Mouse (Mus musculus) layer of hippocampus, adult 9-10 months (tissue): Measurements from ENCODE around the gene Dnhd1.
"Not testable (repeated sequence)": the region's sequence is repeated elsewhere in the genome, so short reads cannot be mapped to it uniquely, and the experiment has no call there.

Experiments used
- DNase-seq: peaks from one replicate; pipeline ENCODE4 v3.0.0; 2022; ENCODE audit warnings: low spot score

The Dnhd1 gene

DNA sequence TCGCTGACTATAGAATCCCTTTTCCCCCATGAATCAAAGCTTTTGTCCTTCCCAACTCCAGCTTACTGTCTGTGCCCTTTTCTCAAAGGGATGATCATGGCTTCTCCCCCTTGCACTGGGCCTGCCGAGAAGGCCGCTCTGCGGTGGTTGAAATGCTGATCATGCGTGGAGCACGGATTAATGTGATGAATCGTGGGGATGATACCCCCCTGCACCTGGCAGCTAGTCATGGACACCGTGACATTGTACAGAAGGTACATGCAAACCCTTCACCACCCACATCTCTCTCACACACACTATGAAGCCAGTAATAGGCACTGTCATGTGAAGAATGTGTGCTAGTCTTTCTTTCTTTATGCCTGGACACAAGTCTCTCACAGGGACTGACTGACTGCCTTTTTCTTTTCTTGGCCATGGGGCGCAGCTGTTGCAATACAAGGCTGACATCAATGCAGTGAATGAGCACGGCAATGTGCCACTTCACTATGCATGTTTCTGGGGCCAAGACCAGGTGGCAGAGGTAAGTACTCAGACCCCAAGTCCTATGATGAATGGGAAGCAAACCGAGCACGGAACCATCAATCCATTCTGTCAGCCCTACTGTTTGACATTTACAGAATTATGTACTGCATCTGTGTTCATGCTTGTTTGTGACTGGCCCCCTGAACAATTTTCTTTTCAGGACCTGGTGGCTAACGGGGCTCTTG is 89.6 kb downstream of the Dnhd1 start:
- no peak for DNase-seq

- DNase-seq, result no peak
Observed at GRCm38 (mm10) chr7:105740851-105741250, 90.2 kb downstream of the Dnhd1 start.

DNA sequence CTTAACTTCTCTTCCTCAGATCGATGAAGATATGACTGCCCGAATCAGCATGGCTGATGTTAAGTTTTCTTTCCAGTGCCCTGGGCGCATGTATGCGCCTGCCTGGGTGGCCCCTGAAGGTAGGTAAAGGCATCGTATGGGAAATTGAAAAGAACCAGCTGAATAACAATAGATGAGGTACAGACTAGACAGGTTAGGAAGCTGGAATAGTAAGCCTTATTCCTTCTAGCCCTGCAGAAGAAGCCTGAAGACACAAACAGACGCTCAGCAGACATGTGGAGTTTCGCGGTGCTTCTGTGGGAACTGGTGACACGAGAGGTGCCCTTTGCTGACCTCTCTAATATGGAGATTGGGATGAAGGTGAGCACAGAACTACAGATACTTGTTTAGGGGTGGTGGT is 91.4 kb downstream of the Dnhd1 start:
- DNase-seq, result no peak

- DNase-seq, result not testable (repeated sequence)
Observed at GRCm38 (mm10) chr7:105742539-105743215, 92.0 kb downstream of the Dnhd1 start.

- DNase-seq, result not testable (repeated sequence)
Observed at GRCm38 (mm10) chr7:105743246-105743925, 92.8 kb downstream of the Dnhd1 start.

DNA sequence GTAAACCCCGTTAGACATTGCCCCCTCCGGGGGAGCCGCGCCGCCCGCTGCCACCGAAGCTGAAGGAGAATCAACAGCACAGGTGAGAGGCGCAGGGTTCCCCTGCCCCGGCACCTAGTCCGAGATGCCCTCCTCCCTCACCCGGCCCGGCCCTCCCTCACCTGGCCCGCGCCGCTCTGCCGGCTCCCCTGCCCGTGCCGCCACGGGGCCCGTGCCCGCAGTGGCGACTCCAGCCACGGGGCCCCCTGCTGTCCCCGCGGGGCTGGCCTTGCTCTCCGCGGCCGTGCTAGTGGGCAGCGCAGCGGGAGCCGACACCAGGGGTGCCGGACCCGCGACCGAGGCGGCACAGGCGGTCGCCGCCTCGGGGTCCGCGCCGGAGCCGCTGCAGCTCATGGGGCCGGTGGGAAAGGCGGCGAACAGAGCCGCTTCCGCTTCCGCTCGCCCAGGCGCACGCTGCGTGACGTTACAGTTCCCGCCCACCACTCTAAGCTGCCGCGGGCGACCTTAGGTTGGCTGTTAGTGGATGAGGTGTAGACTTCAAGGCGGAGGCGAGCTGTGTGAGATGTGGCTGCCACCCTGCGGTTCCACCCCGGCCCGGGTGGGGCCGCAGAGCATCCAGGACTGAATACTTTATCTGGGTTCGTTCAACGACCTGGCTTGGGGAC is 93.4 kb downstream of the Dnhd1 start, which contains the start of gene Taf10:
Taf10 (minus strand) TSS at position 436 of the 665 bp plus-strand sequence.
- DNase-seq, result no peak

DNA sequence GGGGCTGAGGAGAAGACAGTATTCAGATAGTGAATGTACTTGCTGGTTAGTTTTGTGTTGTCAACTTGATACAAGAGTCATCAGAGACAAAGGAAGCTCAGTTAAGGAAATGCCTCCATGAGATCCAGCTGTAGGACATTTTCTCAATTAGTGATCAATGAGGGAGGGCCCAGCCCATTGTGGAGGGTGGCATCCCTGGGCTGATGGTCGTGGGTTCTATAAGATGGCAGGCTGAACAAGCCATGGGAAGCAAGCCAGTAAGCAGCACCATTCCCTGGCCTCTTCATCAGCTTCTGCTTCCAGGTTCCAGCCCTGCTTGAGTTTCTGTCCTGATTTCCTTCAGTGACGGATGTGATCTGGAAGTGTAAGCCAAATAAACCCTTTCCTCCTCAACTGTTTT is 97.1 kb downstream of the Dnhd1 start:
- DNase-seq, result no peak

- DNase-seq, result peak; percentile 99
Observed at GRCm38 (mm10) chr7:105751491-105752433, 101.1 kb downstream of the Dnhd1 start, which contains the start of gene Tpp1. Gene Tpp1, minus strand, starts transcription at chr7:105752235.

DNA sequence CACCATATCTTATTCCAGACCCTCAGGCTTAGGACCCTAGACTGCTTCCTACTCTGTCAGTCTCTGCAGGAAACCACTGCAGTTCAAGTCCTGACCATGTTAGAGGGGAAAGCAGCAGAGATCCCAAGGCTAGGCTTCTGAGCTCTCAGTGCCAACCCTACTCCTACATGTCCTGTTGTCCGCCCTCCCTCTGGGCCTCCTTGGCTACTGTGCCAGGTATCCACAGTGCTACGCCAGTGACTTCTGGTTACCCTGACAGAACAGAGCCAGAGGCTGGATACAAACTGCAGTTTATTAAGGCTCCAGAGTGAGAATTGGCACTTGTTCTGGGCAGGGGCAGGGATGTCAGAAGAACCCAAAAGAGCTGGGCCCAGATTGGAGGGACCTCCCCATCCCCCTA is 102.1 kb downstream of the Dnhd1 start:
- no peak for DNase-seq

DNA sequence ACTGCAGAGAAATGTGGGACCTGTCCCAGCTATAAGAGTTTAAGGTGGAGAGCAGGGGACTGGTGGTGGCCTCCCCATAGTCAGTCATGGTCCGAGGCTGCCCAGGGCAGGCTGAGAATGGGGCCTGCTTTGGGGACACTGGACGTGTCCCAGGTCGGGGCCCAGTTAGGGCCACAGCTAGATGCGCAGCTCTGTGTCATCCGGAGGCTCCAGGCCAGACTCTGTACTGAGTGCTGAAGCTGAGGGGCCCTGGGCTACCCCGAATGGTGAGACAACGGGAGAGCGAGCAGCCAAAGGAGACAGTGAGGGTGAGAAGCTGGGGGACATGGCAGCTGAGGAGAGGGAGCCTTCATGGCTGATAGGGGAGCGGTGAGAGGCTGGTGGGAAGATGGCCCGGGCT is 102.7 kb downstream of the Dnhd1 start:
- no peak for DNase-seq

GRCm38 (mm10) chr7:105761813-105762484 is 111.3 kb downstream of the Dnhd1 start:
- DNase-seq, result no peak

GRCm38 (mm10) chr7:105762517-105763270 is 112.1 kb downstream of the Dnhd1 start:
- no peak for DNase-seq

DNA sequence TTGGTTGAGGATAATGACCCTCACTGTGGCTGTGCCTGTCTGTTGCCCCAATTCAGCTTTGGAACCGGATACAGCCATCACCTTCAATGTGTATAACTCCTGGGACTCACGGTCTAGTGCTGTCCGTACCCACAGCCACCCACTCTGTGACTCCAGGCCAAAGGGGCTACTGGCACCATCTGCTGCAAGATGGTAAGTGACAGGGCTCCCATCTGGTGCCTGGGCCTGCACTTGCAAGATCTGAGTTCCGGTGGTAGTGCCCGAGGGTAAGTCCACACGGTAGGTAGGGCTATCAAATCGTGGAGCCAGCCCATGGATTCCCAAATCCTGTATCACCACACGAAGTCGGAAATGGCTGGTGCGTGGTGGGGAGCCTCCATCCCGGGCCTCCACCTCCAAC is 113.7 kb downstream of the Dnhd1 start:
- no peak for DNase-seq

GRCm38 (mm10) chr7:105767729-105768165 is 117.1 kb downstream of the Dnhd1 start:
- DNase-seq, result no peak

DNA sequence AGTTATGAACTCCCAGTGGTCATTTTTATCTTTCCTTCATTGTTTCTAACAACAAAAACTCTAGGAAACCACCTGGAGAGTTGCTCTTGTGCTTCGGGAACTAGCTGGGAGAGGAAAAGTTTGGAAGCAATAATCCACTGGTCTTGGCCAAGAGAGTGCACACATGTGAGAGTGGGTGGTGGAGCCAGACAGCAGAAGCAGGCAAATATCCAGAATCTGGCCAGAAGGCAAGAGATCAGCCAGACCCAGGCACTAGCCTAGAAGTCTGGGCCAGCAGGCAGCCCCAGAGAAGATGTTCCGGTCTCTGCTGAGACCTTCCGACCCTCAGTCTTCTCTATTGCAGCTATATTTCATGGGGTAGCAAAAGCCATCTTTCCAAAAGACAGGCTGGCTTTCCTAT is 119.3 kb downstream of the Dnhd1 start:
- no peak for DNase-seq
